Mouse (Mus musculus) stomach, embryonic 14.5 days (tissue): Measurements from ENCODE around the gene Pcnx3. TPM values are rescaled to one million over a fixed set of nuclear protein-coding genes. Genes with fewer than 3 reads are reported as not detected.

ENCODE experiments used
- ATAC-seq: fragments of 200-750 bp; cut with Nextera tagmentation; 2 replicates; pipeline ENCODE4 v1.8.0; 2017; ENCODE audit warnings: low read depth, moderate TSS enrichment; ENCODE audit not compliant: insufficient number of reproducible peaks, insufficient read depth, low FRiP score
- H3K27ac ChIP-seq: fragments of 300-500 bp; sonication (generic); 2 replicates; pipeline ENCODE4 v1.5.1; 2014; ENCODE audit warnings: mild to moderate bottlenecking, low read length, moderate library complexity, mixed read lengths
- H3K27me3 ChIP-seq: fragments of 300-500 bp; sonication (generic); 2 replicates; pipeline ENCODE4 v1.6.1; 2014; ENCODE audit warnings: low read length, control low read depth, mixed read lengths; ENCODE audit not compliant: control insufficient read depth, insufficient read depth
- H3K36me3 ChIP-seq: fragments of 300-500 bp; sonication (generic); 2 replicates; pipeline ENCODE4 v1.6.1; 2014; ENCODE audit warnings: mild to moderate bottlenecking, control low read depth, low read length, moderate library complexity, mixed read lengths; ENCODE audit not compliant: control insufficient read depth, insufficient read depth
- H3K4me1 ChIP-seq: fragments of 300-500 bp; sonication (generic); 2 replicates; pipeline ENCODE4 v1.6.1; 2014; ENCODE audit warnings: low read length, control low read depth, mixed read lengths; ENCODE audit not compliant: control insufficient read depth, insufficient read depth
- H3K4me2 ChIP-seq: fragments of 300-500 bp; sonication (generic); replicated peaks from 2 replicates; pipeline ENCODE4 v1.6.1; 2014; ENCODE audit warnings: low read depth, low read length, control low read depth
- H3K4me3 ChIP-seq: fragments of 300-500 bp; sonication (generic); 2 replicates; pipeline ENCODE4 v1.5.1; 2014; ENCODE audit warnings: low read depth, low read length, control low read depth
- H3K9ac ChIP-seq: fragments of 300-500 bp; sonication (generic); replicated peaks from 2 replicates; pipeline ENCODE4 v1.6.1; 2014; ENCODE audit warnings: low read depth, mild to moderate bottlenecking, control low read depth, low read length, moderate library complexity, mixed read lengths
- H3K9me3 ChIP-seq: fragments of 300-500 bp; sonication (generic); 2 replicates; pipeline ENCODE4 v1.6.1; 2016; ENCODE audit warnings: low read depth, low read length, control low read depth; ENCODE audit not compliant: control insufficient read depth
- WGBS: fragments of 180-500 bp; shearing (Covaris S2); extraction: QIAGEN DNeasy Blood & Tissue Kit; methylation state at CpG from one replicate; pipeline ENCODE4 v1.1.7; 2014; 5-methylcytosine and 5-hydroxymethylcytosine counted together
- polyA plus RNA-seq: library from polyadenylated mRNA; unstranded; fragments of >200 nt; fragmentation: Nextera tagmentation; extraction: Ambion mirVana; gene quantifications from 2 replicates; pipeline ENCODE4 v1.2.1, GENCODE M21; 2014

The Pcnx3 gene
- polyA plus RNA-seq, 1 experiment from 2014 or later, result 32.1 TPM

- Histone ChIP-seq H3K4me2 (no peak overlapping the region), H3K9me3 (no peaks in the 10 kb centered on the region), H3K9ac (no peak overlapping the region), H3K4me1 (peaks cover 9% of the 10 kb centered on the region; the same call in 1 of the 2 replicates), H3K27ac (no peak overlapping the region), H3K4me3 (no peak overlapping the region), H3K27me3 (no peaks in the 10 kb centered on the region), H3K36me3 (peaks cover 57% of the 10 kb centered on the region)
- ATAC-seq, result no peak
- WGBS, result 88% methylated on average over 13 of the region's 13 CpGs
These were observed 3.7 kb downstream of the Pcnx3 start for GRCm38 (mm10) chr19:5684985-5685384.

GRCm38 (mm10) chr19:5684236-5684635 is 4.5 kb downstream of the Pcnx3 start:
- no peak overlapping the region for H3K9ac ChIP-seq
- 91% methylated on average over 12 of the region's 12 CpGs for WGBS

GRCm38 (mm10) chr19:5680432-5680831 is 8.3 kb downstream of the Pcnx3 start:
- no peak overlapping the region for H3K4me3 ChIP-seq
- no peaks in the 10 kb centered on the region for H3K4me1 ChIP-seq
- H3K27ac ChIP-seq, result no peak overlapping the region
- peaks cover 82% of the 10 kb centered on the region for H3K36me3 ChIP-seq
- no peak for ATAC-seq
- no peaks in the 10 kb centered on the region for H3K27me3 ChIP-seq
- H3K9ac ChIP-seq, result no peak overlapping the region
- WGBS, result 82% methylated on average over 4 of the region's 4 CpGs
- H3K4me2 ChIP-seq, result no peak overlapping the region
- H3K9me3 ChIP-seq, result no peaks in the 10 kb centered on the region

More at GRCm38 (mm10) chr19:5684236-5684635, 4.5 kb downstream of the Pcnx3 start:
- H3K4me2 ChIP-seq, result no peak overlapping the region
- peaks cover 9% of the 10 kb centered on the region; the same call in 1 of the 2 replicates for H3K4me1 ChIP-seq
- peaks cover 64% of the 10 kb centered on the region for H3K36me3 ChIP-seq
- no peaks in the 10 kb centered on the region for H3K27me3 ChIP-seq
- no peak overlapping the region for H3K4me3 ChIP-seq
- no peak for ATAC-seq
- no peaks in the 10 kb centered on the region for H3K9me3 ChIP-seq
- no peak overlapping the region for H3K27ac ChIP-seq

GRCm38 (mm10) chr19:5668372-5668771 is 20.3 kb downstream of the Pcnx3 start:
- H3K27me3 ChIP-seq, result no peaks in the 10 kb centered on the region
- H3K36me3 ChIP-seq, result peaks cover 68% of the 10 kb centered on the region
- no peak overlapping the region for H3K4me3 ChIP-seq
- ATAC-seq, result no peak
- no peak overlapping the region for H3K27ac ChIP-seq
- no peaks in the 10 kb centered on the region for H3K9me3 ChIP-seq
- H3K9ac ChIP-seq, result no peak overlapping the region
- H3K4me1 ChIP-seq, result peaks cover 6% of the 10 kb centered on the region; the same call in 1 of the 2 replicates
- WGBS, result 89% methylated on average over 4 of the region's 4 CpGs
- no peak overlapping the region for H3K4me2 ChIP-seq

GRCm38 (mm10) chr19:5666386-5666785 is 22.3 kb downstream of the Pcnx3 start:
- no peak for ATAC-seq
- peaks cover 49% of the 10 kb centered on the region for H3K36me3 ChIP-seq

GRCm38 (mm10) chr19:5665465-5665864 is 23.2 kb downstream of the Pcnx3 start:
- peaks cover 22% of the 10 kb centered on the region; the same call in 1 of the 2 replicates for H3K4me1 ChIP-seq
- H3K4me2 ChIP-seq, result no peak overlapping the region
- H3K27me3 ChIP-seq, result no peaks in the 10 kb centered on the region
- no peak overlapping the region for H3K27ac ChIP-seq
- 80% methylated on average over 15 of the region's 15 CpGs for WGBS
- H3K9ac ChIP-seq, result no peak overlapping the region
- H3K36me3 ChIP-seq, result peaks cover 44% of the 10 kb centered on the region
- no peaks in the 10 kb centered on the region for H3K9me3 ChIP-seq
- ATAC-seq, result peak; percentile 33; the same call in 1 of the 2 replicates
- H3K4me3 ChIP-seq, result no peak overlapping the region

More at GRCm38 (mm10) chr19:5666386-5666785, 22.3 kb downstream of the Pcnx3 start:
- Histone ChIP-seq H3K9me3 (no peaks in the 10 kb centered on the region), H3K4me1 (peaks cover 20% of the 10 kb centered on the region; the same call in 1 of the 2 replicates), H3K4me3 (no peak overlapping the region), H3K27me3 (no peaks in the 10 kb centered on the region), H3K9ac (no peak overlapping the region), H3K27ac (no peak overlapping the region), H3K4me2 (no peak overlapping the region)
- 92% methylated on average over 18 of the region's 18 CpGs for WGBS

GRCm38 (mm10) chr19:5664669-5665257 is 23.9 kb downstream of the Pcnx3 start:
- Histone ChIP-seq H3K4me2 (no peak overlapping the region), H3K4me1 (peaks cover 22% of the 10 kb centered on the region; the same call in 1 of the 2 replicates), H3K9ac (no peak overlapping the region), H3K27me3 (no peaks in the 10 kb centered on the region), H3K27ac (no peak overlapping the region), H3K9me3 (no peaks in the 10 kb centered on the region), H3K4me3 (no peak overlapping the region), H3K36me3 (peaks cover 40% of the 10 kb centered on the region)
- ATAC-seq, result no peak
- 92% methylated on average over 10 of the region's 10 CpGs for WGBS

- peak within 1 kb of the TSS; percentile 68 for H3K4me2 ChIP-seq
- peaks cover 34% of the 10 kb centered on the region for H3K36me3 ChIP-seq
- WGBS, result 1% methylated on average over 32 of the region's 32 CpGs
- H3K27ac ChIP-seq, result peak within 1 kb of the TSS; percentile 93
- H3K9ac ChIP-seq, result peak within 1 kb of the TSS; percentile 39
- H3K27me3 ChIP-seq, result no peaks in the 10 kb centered on the region
- peak; percentile 94 for ATAC-seq
- H3K9me3 ChIP-seq, result no peaks in the 10 kb centered on the region
- H3K4me1 ChIP-seq, result peaks cover 22% of the 10 kb centered on the region; the same call in 1 of the 2 replicates
- H3K4me3 ChIP-seq, result peak within 1 kb of the TSS; percentile 48
These were observed 25.5 kb downstream of the Pcnx3 start, which contains the start of gene Sipa1 for GRCm38 (mm10) chr19:5662981-5663913. TSS of gene Sipa1 (minus strand) at chr19:5663707.
